Mouse (Mus musculus): ENCODE results near the gene Pax1.

DNA sequence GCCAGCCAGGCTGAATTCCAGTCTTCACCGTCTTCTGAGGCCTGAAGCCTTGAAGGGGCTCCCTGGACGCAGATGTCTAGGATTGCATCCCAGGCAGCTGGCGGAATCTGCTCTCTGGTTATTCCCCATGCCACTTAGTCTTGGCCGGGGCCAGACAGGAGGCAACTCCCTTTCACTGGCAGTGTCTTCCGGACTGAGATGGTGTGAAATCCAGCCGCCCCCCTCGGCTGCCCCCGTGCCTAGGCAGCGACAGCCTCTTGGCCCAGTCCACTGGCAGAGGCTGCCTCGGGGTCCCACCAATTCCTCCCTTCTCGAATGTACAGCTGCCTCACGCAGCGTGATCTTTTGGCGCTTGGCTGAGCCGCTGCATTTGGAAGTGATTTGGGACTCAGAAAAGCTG, 23.0 kb upstream of the Pax1 start:
- TF ChIP-seq CTCF (IDR thresholded peaks at IDR 0.05) (no peak), POLR2A (IDR thresholded peaks at IDR 0.05; ENCODE audit: insufficient read depth, low read depth, low read length) (no peak), EP300 (IDR thresholded peaks at IDR 0.05; ENCODE audit: insufficient read depth, low read depth, low read length) (no peak)
